ENCODE assay signal across 17 mouse cellular contexts in the genomic region with DNA sequence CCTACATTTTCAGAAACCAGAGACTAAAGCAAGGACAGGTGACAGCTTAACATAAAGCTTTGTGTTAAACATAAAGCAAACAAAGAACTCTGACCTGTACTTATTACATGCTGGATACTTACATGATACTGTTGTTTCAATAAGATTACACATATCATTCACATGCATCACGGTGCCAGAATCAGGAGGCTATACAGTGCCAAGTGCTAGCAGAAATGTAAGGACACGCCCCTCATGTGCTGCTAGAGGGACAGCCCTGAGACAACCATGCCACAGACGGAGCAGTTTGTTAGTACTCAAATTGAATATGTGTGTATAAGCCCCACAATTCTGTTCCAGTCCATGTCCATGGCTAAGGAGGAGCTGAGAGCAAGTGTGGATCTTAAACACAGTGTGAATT.
"Had no signal": no experiment of that assay in that cellular context is flagged by ENCODE, and none has a peak within 500 bp of the region (broad histone marks: within the 10 kb centered on the region; RNA-seq: fewer than 3 reads in every experiment).

No protein-coding gene starts in this region.

- DNase-seq: left cerebral cortex, postnatal 4 days; liver; liver, embryonic 13.5 days; liver, postnatal 0 days; lung, adult 18-20 months; lung, adult 2 months; lung, embryonic 14.5 days; lung, postnatal 10 days; lung, postnatal 14 days; lung, postnatal 36 days; lung, postnatal 4 days; midbrain, embryonic 14.5 days had no signal

- ATAC-seq: liver, embryonic 12.5 days; liver, postnatal 0 days; lung, postnatal 0 days; midbrain, embryonic 13.5 days; midbrain, embryonic 15.5 days; midbrain, embryonic 16.5 days had no signal
